Mouse (Mus musculus): ENCODE data around the gene Tmem8. TPM values are rescaled to one million over a fixed set of nuclear protein-coding genes. Genes with fewer than 3 reads are reported as not detected.

Tmem8 gene
- total RNA-seq, 2 experiments from 2014 or later = 11.4 to 13.1 TPM

- peak; percentile 75 to 88 for DNase-seq (ENCODE audit: extremely low spot score in 1 of 2, low spot score in 1 of 2)
Observed at GRCm38 (mm10) chr17:26138239-26138836, 25.2 kb downstream of the Tmem8 start, which contains the start of gene Axin1. TSS of gene Axin1 (plus strand) at chr17:26138688.

- peak in 1 of 2 experiments; percentile 36 for DNase-seq (ENCODE audit: extremely low spot score in 1 of 2, low spot score in 1 of 2)
Observed at GRCm38 (mm10) chr17:26138901-26139381, 25.8 kb downstream of the Tmem8 start.

GRCm38 (mm10) chr17:26142796-26143195 is 29.7 kb downstream of the Tmem8 start:
- DNase-seq (ENCODE audit: extremely low spot score in 1 of 2, low spot score in 1 of 2) = no peak

GRCm38 (mm10) chr17:26143386-26143785 is 30.3 kb downstream of the Tmem8 start:
- no peak for DNase-seq (ENCODE audit: extremely low spot score in 1 of 2, low spot score in 1 of 2)

GRCm38 (mm10) chr17:26149056-26149455 is 36.0 kb downstream of the Tmem8 start:
- no peak for DNase-seq (ENCODE audit: extremely low spot score in 1 of 2, low spot score in 1 of 2)

- DNase-seq (ENCODE audit: extremely low spot score in 1 of 2, low spot score in 1 of 2) = no peak
Observed at GRCm38 (mm10) chr17:26151886-26152630, 39.0 kb downstream of the Tmem8 start.

- DNase-seq (ENCODE audit: extremely low spot score in 1 of 2, low spot score in 1 of 2) = no peak
Observed at GRCm38 (mm10) chr17:26162736-26163135, 49.6 kb downstream of the Tmem8 start.

- no peak for DNase-seq (ENCODE audit: extremely low spot score in 1 of 2, low spot score in 1 of 2)
Observed at GRCm38 (mm10) chr17:26168039-26168438, 54.9 kb downstream of the Tmem8 start.

Other genes with a start within 250 kb of the Tmem8 start
- gene Mcrip2, start 244.5 kb upstream of the Tmem8 start, total RNA-seq (2021) = 10 to 100 TPM; 22.4 to 25.3 TPM
- gene Mettl26, start 238.2 kb upstream of the Tmem8 start, total RNA-seq (2021) = 10 to 100 TPM; 39.2 to 40.1 TPM
- gene Wfikkn1, start 232.4 kb upstream of the Tmem8 start, total RNA-seq (2021) = 1 to 10 TPM; 2.0 TPM
- 10 to 100 TPM; 41.0 to 52.9 TPM for gene Rab40c, start 193.6 kb upstream of the Tmem8 start, total RNA-seq (2021)
- gene Pigq, start 168.4 kb upstream of the Tmem8 start, total RNA-seq (2021) = 100 to 1,000 TPM; 135 to 137 TPM
- under 1 TPM in 1 of 2 experiments, not detected in 1; 0.52 TPM for gene Nhlrc4, start 168.3 kb upstream of the Tmem8 start, total RNA-seq (2021)
- under 1 TPM; 0.34 to 0.47 TPM for gene A930017K11Rik, start 160.7 kb upstream of the Tmem8 start, total RNA-seq (2021)
- 10 to 100 TPM; 48.7 to 55.2 TPM for gene Capn15, start 127.5 kb upstream of the Tmem8 start, total RNA-seq (2021)
- gene Rab11fip3, start 43.7 kb upstream of the Tmem8 start, total RNA-seq (2021) = 100 to 1,000 TPM in 1 of 2 experiments, 10 to 100 TPM in 1; 97.3 to 104 TPM
- gene Decr2, start 23.0 kb upstream of the Tmem8 start, total RNA-seq (2021) = 10 to 100 TPM; 27.2 to 28.2 TPM
- gene Nme4, start 17.7 kb upstream of the Tmem8 start, total RNA-seq (2021) = 1 to 10 TPM; 4.1 TPM
- 10 to 100 TPM; 63.4 to 68.9 TPM for gene Mrpl28, start 10.2 kb downstream of the Tmem8 start, total RNA-seq (2021)
- gene Axin1, start 25.4 kb downstream of the Tmem8 start, total RNA-seq (2021) = 10 to 100 TPM; 23.2 to 23.6 TPM
- gene Pdia2, start 85.8 kb downstream of the Tmem8 start, total RNA-seq (2021) = under 1 TPM; 0.30 to 0.80 TPM
- 10 to 100 TPM; 36.8 to 52.1 TPM for gene Rgs11, start 89.7 kb downstream of the Tmem8 start, total RNA-seq (2021)
- gene Arhgdig, start 94.5 kb downstream of the Tmem8 start, total RNA-seq (2021) = 10 to 100 TPM; 71.8 to 83.1 TPM
- gene Fam234a, start 130.9 kb downstream of the Tmem8 start, total RNA-seq (2021) = 10 to 100 TPM; 16.1 to 17.5 TPM
- 10 to 100 TPM; 77.6 to 86.4 TPM for gene Luc7l, start 139.6 kb downstream of the Tmem8 start, total RNA-seq (2021)

Data from layer of hippocampus, postnatal 25 days (tissue).